Mouse (Mus musculus) retina, postnatal 1 day (tissue): ENCODE measurements around the gene Vmn1r70.

ENCODE experiments used
- DNase-seq: peaks from one replicate; pipeline ENCODE4 v3.0.0-alpha.2; 2012

Vmn1r70 gene

DNA sequence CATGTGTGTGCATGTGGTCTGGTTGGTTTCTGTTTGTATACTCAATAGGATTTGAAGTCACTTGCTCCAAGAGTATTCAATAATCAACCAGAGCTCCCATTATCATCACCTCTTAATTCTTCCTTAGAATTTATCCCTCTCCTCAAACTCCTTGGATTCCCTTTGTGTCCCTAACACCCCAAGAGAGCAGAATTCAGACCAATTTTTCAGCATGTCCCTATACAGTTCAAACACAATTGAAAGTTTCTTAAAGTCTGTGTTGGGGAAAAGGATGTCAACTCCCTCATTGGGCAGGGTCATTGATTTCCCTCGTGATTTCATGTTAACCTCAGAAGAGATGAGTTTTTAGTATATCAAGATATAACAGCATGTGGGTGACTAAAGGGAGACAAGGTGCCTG is at the start of gene Vmn1r70:
Gene Vmn1r70, plus strand, starts transcription at position 301 of the 400 bp plus-strand sequence.
- DNase-seq: no peak

DNA sequence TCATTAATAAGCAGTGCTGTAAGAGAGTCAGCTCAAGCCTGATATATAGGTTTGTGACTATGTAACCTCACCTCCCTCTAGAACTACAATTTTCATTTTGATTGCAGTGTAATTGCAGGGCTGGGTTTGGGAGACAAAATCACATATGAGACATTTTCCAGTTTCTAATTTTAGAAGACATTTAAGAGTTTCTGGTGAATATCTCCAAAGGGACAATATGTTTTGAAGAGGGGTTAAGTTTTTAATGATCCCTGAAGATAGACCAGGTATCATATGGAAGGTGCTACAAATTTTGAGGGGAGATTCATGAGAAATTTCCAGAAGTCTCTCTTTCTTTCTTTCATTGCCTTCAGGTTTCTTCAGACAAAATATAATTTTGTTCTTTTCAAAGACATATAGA is 17.8 kb upstream of the Vmn1r70 start, which contains the start of gene Vmn1r69:
Gene Vmn1r69, minus strand, starts transcription at position 101 of the 400 bp plus-strand sequence.
- no peak for DNase-seq
